Mouse (Mus musculus) right cerebral cortex, postnatal 4 days (tissue): ENCODE data around the gene Cox7a1.
A peak's percentile ranks its signal among the peaks of the same experiment; 100 is the strongest.

Experiments used
- DNase-seq: peaks from one replicate; pipeline ENCODE4 v3.0.0-alpha.2; 2022

The Cox7a1 gene

DNA sequence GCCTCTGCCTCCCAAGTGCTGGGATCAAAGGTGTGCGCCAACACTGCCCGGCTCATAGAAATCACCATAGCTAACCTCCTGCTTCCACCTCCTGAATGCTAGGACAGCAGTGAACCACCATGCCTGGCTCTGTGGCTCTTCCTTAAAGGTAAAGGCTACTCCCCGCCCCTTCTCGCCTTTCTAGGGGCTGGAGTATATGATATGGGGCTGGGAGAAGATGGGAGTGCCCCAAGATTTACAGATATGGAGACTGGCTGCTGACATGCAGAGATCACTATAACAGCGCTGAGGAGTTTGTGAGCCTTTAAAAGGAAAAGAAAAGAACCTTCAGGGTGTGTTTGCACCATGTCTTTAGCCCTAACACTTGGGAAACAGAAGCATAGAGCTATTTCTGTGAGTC lies 38.3 kb downstream of the Cox7a1 start:
- DNase-seq, result no peak

DNA sequence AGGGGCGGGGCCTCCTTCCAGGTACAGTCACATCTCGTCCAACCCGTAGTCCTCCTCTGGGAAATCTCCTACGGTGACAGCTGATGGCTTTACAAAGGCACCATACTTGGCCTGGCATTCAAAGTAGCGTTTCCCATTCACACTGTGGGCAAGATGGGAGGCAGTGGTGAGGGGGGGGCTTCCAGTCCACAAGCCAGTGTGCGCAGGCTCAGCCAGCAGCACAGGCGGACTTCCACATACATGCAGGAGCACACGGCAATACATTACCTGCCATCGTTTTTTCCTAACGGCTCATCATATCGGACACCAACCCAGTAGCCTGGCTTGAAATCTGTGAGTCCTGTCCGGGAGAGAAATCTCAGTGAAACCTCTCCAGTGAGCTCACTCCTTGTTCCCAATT lies 40.3 kb downstream of the Cox7a1 start:
- no peak for DNase-seq

DNA sequence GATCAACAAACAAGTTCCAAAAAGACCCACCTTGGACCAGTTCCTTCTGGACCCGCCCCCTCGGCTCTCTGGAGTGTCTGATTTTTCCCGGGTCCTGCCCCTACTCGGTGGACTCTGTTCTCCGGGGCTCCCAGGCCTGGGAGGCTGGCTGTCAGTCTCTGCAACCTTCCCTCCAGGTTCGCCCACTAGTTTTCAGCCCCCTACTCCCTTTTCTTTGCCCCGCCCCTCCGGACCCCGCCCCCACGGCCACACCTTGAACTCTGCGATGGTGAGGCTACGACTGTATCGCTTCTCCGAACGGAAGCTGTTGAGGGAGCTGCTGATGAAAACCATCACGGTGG lies 47.4 kb downstream of the Cox7a1 start:
- no peak for DNase-seq

DNA sequence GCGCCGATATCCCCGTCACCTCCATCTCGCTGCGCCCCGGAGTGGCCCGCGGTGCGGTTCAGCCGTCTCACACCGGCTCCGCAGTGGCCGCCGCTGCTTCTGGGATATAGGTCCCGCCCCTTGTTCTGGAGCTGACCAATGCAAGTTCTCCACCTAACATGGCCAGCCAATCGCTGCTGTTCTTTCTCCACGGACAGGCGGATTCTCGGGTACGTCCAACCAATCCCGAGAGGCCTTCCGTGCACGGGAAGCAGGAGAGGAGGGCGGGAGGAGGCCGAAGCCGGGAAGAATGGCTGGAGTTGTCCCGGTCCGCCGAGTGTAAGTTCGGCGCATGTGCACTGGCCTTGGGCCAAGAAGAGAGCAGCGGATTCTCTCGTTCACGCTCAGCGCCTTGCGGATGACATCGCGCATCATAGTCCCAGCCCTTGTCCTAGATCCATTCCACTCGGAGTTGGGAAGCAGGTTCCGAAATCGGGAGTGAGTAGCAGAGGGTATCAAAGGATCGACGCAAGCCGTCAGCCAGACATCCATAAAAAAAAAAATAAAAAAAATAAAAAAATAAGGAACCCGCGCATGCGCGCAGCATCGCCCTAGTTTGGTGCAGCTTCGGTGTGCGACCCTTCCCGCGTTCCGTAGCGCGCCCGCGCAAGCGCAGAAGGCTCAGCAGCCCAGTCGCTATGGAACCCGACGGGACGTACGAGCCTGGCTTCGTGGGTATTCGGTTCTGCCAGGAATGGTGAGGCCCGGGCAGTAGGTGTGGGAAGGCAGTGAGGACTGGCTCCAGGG lies 47.9 kb downstream of the Cox7a1 start, which contains the start of the genes Polr2i and Tbcb:
Polr2i (plus strand) TSS at position 280 of the 786 bp plus-strand sequence.
Tbcb (minus strand) TSS at position 604 of the 786 bp plus-strand sequence.
- DNase-seq, result peak; percentile 99

DNA sequence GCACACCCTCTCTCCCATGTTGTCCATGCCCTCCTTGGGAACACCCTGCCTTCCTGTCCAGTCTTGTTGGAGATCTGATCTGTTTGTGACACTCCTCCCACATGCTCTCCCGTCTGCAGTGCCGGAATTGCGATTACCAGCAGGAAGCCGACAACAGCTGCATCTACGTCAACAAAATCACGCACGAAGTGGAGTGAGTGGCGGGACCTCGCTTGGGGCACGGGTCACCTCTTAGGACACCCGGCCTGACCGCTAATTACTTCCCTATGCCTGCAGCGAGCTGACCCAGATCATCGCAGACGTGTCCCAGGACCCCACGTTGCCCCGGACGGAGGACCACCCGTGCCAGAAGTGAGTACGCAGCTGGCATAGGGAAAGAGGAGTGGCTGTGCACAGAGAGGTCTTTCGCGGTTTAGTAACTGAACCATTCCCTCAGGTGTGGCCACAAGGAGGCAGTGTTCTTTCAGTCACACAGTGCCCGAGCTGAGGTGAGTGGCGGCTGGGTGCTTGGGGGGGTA lies 48.7 kb downstream of the Cox7a1 start:
- DNase-seq, result peak; percentile 51

DNA sequence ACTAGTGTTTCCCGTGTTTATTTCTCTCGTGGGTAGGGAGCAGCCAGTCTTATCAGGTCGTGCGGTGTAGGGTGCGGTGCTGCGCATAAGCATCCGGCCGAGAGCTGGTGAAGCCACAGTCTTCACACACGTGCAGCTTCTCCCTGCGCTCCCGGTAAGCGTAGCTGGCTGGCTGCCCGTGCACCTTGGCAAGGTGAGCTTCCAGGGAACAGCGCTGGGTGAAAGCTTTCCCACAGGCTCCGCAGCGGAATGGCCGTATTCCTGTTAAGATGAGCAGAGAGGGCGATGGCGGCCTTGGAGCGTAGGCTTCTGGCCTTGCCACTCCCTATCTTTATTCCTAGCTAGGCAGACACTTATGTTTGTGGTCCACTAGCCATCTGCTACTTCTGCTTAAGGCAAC lies 49.4 kb downstream of the Cox7a1 start:
- DNase-seq, result peak; percentile 43

DNA sequence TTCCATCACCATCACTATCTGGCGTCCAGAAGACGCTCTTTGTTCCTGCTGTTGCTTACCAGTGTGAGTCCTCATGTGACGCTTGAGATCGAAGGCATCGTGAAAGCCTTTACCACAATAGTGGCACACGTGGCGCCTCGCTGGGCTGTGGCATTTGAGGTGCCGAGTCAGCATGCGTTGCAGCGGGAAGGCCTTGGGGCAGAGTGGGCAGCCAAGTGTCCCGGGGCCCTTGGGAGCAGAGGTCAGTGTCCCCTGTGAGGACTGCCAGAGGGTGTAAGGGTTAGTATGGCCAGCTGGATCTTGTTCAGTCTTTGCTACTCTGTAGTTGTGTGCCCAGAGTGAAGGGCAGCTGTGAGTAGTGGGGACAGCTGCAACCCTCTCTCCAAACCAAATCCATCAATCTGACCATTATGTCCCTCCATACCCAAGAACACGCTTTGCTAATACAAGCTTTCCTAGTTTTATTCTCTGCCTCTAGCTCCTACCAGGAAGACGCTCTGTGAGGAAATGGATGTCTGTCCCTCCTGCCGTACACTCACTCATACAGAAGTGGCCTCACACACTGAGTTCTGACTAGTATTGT lies 50.4 kb downstream of the Cox7a1 start:
- no peak for DNase-seq

DNA sequence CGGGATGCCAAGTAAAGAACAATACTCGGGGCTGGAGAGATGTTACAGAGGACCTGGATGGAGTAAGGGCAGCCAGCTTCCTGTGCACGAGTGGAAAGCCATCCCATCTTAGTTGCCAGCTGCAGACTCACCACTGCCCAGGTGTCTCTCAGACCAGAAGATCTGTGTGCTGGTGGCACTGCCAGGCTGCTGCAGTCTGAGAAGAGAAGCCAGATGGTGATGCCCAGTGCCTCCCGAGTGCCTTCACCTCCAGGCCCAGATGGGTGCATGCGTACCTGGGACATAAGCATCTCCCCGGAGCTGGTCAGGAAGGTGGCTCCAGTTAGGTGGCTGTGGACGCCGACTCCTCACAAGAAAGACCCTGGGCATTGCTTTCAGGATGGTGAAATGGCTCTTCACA lies 51.1 kb downstream of the Cox7a1 start:
- DNase-seq, result no peak

DNA sequence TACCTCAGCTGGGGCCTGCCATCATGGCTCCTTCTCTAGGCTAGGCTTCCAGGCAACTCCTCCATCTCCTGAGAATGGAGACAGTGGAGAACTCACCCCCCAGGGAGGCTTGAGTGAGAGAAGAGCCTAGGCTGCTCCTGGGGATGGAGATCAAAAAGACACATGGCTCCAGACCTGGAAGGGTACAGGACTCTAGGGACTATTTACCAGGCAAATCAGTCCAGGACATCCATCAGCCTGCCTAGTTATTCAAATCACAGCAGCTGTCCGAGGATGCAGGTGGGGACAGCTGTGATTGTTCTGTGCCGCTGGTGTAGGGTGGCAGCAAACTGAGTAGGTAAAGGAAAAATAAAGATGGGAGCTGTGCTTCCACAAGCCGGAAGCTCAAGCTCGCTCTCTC lies 51.7 kb downstream of the Cox7a1 start, which contains the start of gene Ovol3:
Ovol3 (minus strand) TSS at position 101 of the 400 bp plus-strand sequence.
- DNase-seq, result no peak
